27 mouse cellular contexts compared by ENCODE assay signal in the genomic region with DNA sequence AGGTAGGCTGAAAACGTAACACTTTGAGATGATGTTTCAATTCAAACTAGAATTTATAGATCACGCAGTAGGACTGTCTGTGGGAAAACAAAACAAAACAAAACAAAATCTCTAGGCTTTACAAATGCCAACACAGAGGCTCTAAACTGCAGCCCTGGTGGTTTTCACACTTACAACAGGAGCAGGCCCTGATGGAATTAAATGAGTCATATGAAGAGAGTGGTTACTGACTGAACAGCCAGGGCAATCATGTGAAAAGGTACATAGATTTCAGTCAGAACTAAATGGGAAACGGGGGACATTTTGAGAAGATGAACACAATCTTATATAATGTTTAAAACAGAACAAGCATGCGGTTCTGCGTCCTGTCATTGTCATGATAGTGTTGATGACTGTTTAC.
"Had no signal": no experiment of that assay in that cellular context is flagged by ENCODE, and none has a peak within 500 bp of the region (broad histone marks: within the 10 kb centered on the region; RNA-seq: fewer than 3 reads in every experiment).

No protein-coding gene starts in this region.

- H3K4me2 ChIP-seq: embryonic facial prominence, embryonic 12.5 days; embryonic facial prominence, embryonic 13.5 days; embryonic facial prominence, embryonic 15.5 days; forebrain, embryonic 12.5 days; forebrain, embryonic 13.5 days; forebrain, embryonic 15.5 days had no signal

- ATAC-seq: forebrain, embryonic 13.5 days; forebrain, embryonic 14.5 days; forebrain, embryonic 15.5 days; forebrain, embryonic 16.5 days; forebrain, postnatal 0 days had no signal

- H3K4me1 ChIP-seq: embryonic facial prominence, embryonic 10.5 days; embryonic facial prominence, embryonic 12.5 days; embryonic facial prominence, embryonic 13.5 days; embryonic facial prominence, embryonic 15.5 days; forebrain, embryonic 10.5 days; forebrain, embryonic 12.5 days; forebrain, embryonic 13.5 days; forebrain, embryonic 15.5 days; heart, embryonic 10.5 days had no signal

- H3K27ac ChIP-seq: embryonic facial prominence, embryonic 10.5 days; embryonic facial prominence, embryonic 12.5 days; embryonic facial prominence, embryonic 13.5 days; embryonic facial prominence, embryonic 15.5 days; forebrain, embryonic 10.5 days; forebrain, embryonic 12.5 days; forebrain, embryonic 13.5 days; forebrain, embryonic 15.5 days; gastrocnemius, adult 2 months; heart, adult 2 months; heart, embryonic 10.5 days had no signal

- H3K36me3 ChIP-seq: embryonic facial prominence, embryonic 10.5 days; embryonic facial prominence, embryonic 12.5 days; embryonic facial prominence, embryonic 13.5 days; embryonic facial prominence, embryonic 15.5 days; forebrain, embryonic 10.5 days; forebrain, embryonic 12.5 days; forebrain, embryonic 15.5 days; heart, embryonic 10.5 days had no signal

- H3K27me3 ChIP-seq: embryonic facial prominence, embryonic 12.5 days; embryonic facial prominence, embryonic 13.5 days; embryonic facial prominence, embryonic 15.5 days; forebrain, embryonic 12.5 days; forebrain, embryonic 13.5 days; forebrain, embryonic 15.5 days had no signal

- DNase-seq: cerebellum, adult 9-11 months; cerebellum, postnatal 10 days; cerebellum, postnatal 14 days; cerebellum, postnatal 25 days; cerebellum, postnatal 36 days; embryo, embryonic 11 days; forebrain, postnatal 0 days; gastrocnemius, adult 2 months; gastrocnemius, postnatal 10 days; gastrocnemius, postnatal 14 days; gastrocnemius, postnatal 25 days; gastrocnemius, postnatal 36 days; heart, adult 11 months; heart, adult 18-20 months; heart, adult 2 months had no signal

- H3K4me3 ChIP-seq: embryonic facial prominence, embryonic 10.5 days; embryonic facial prominence, embryonic 12.5 days; embryonic facial prominence, embryonic 13.5 days; embryonic facial prominence, embryonic 15.5 days; erythroblast, embryonic 14.5 days; forebrain, embryonic 10.5 days; forebrain, embryonic 12.5 days; forebrain, embryonic 13.5 days; forebrain, embryonic 15.5 days; gastrocnemius, adult 2 months; heart, adult 2 months; heart, embryonic 10.5 days had no signal

- H3K9ac ChIP-seq: embryonic facial prominence, embryonic 12.5 days; embryonic facial prominence, embryonic 13.5 days; embryonic facial prominence, embryonic 15.5 days; forebrain, embryonic 12.5 days; forebrain, embryonic 13.5 days; forebrain, embryonic 15.5 days; forebrain, postnatal 0 days had no signal

- H3K9me3 ChIP-seq: embryonic facial prominence, embryonic 12.5 days; embryonic facial prominence, embryonic 13.5 days; embryonic facial prominence, embryonic 15.5 days; forebrain, embryonic 10.5 days; forebrain, embryonic 12.5 days; forebrain, embryonic 13.5 days; forebrain, embryonic 15.5 days; heart, embryonic 10.5 days had no signal
